Mouse (Mus musculus): ENCODE measurements around the gene 1190007I07Rik. TPM values are rescaled to one million over a fixed set of nuclear protein-coding genes. Genes with fewer than 3 reads are reported as not detected.
A peak's percentile ranks its signal among the peaks of the same experiment; 100 is the strongest.
"Not testable (repeated sequence)": the region's sequence is repeated elsewhere in the genome, so short reads cannot be mapped to it uniquely, and the experiment has no call there.

1190007I07Rik gene
- polyA plus RNA-seq, 1 experiment from 2014 or later = 32.6 TPM

GRCm38 (mm10) chr10:82622235-82622634 is 793 bp downstream of the 1190007I07Rik start:
- Histone ChIP-seq H3K4me2 (peak overlapping the region; percentile 68), H3K9ac (peak overlapping the region; percentile 91), H3K9me3 (no peaks in the 10 kb centered on the region), H3K36me3 (0 out of 2 replicates have a peak, but pooled peaks cover 9% of the 10 kb centered on the region), H3K4me3 (peak overlapping the region; percentile 90), H3K27me3 (no peaks in the 10 kb centered on the region), H3K4me1 (replicated peaks) (peaks cover 6% of the 10 kb centered on the region), H3K27ac (replicated peaks) (peak overlapping the region; percentile 90; the same call in 1 of the 2 replicates)
- 28% methylated on average over 9 of the region's 9 CpGs for WGBS
- no peak for ATAC-seq (ENCODE audit: low FRiP score, low read depth)

GRCm38 (mm10) chr10:82594421-82594820 is 28.6 kb downstream of the 1190007I07Rik start:
- H3K36me3 ChIP-seq; H3K27ac ChIP-seq (replicated peaks); H3K4me1 ChIP-seq (replicated peaks); H3K4me2 ChIP-seq; H3K9me3 ChIP-seq; H3K9ac ChIP-seq; H3K4me3 ChIP-seq; H3K27me3 ChIP-seq; ATAC-seq (ENCODE audit: low FRiP score, low read depth): not testable (repeated sequence)
- 65% methylated on average over 4 of the region's 4 CpGs for WGBS

DNA sequence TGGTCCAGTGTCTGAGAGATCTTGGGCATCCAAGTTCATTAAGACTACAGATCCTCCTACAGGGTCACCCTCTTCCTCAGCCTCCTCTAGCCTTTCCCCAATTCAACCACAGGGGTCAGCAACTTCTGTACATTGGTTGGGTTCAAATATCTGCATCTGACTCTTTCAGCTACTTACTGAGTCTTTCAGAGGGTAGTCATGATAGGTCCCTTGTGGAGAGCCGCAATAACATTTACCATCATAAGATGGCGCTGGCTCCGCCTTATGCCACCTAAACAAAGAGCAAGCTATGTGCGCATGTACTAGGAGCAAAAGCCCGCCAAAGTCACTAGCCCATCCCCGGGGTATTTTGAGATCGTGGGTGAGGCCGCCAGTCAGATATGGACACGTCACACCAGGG is 33.4 kb downstream of the 1190007I07Rik start:
- WGBS = 88% methylated on average over 9 of the region's 9 CpGs
- H3K9me3 ChIP-seq; H3K4me1 ChIP-seq (replicated peaks); H3K9ac ChIP-seq; H3K4me3 ChIP-seq; H3K27me3 ChIP-seq; H3K36me3 ChIP-seq; H3K4me2 ChIP-seq; ATAC-seq (ENCODE audit: low FRiP score, low read depth); H3K27ac ChIP-seq (replicated peaks): not testable (repeated sequence)

GRCm38 (mm10) chr10:82571091-82571490 is 51.9 kb downstream of the 1190007I07Rik start:
- H3K4me2 ChIP-seq; ATAC-seq (ENCODE audit: low FRiP score, low read depth); H3K4me1 ChIP-seq (replicated peaks); H3K27me3 ChIP-seq; H3K9ac ChIP-seq; H3K4me3 ChIP-seq; H3K27ac ChIP-seq (replicated peaks); H3K9me3 ChIP-seq; H3K36me3 ChIP-seq: not testable (repeated sequence)
- 95% methylated on average over 11 of the region's 11 CpGs for WGBS

Other genes with a start within 250 kb of the 1190007I07Rik start
- gene Gm1553, start 130.6 kb downstream of the 1190007I07Rik start, polyA plus RNA-seq (2015; fragmentation: Nextera tagmentation; extraction: Ambion mirVana) = not detected in 2 replicates
- 146 and 153 TPM in 2 replicates for gene Tdg, start 6.6 kb upstream of the 1190007I07Rik start, polyA plus RNA-seq (2015; fragmentation: Nextera tagmentation; extraction: Ambion mirVana)
- 1.5 TPM in 2 replicates for gene Glt8d2, start 67.4 kb upstream of the 1190007I07Rik start, polyA plus RNA-seq (2015; fragmentation: Nextera tagmentation; extraction: Ambion mirVana)
- 35.9 and 37.3 TPM in 2 replicates for gene Hcfc2, start 72.9 kb upstream of the 1190007I07Rik start, polyA plus RNA-seq (2015; fragmentation: Nextera tagmentation; extraction: Ambion mirVana)
- 39.0 and 39.2 TPM in 2 replicates for gene Nfyb, start 140.9 kb upstream of the 1190007I07Rik start, polyA plus RNA-seq (2015; fragmentation: Nextera tagmentation; extraction: Ambion mirVana)
- gene Txnrd1, start 210.7 kb upstream of the 1190007I07Rik start, polyA plus RNA-seq (2015; fragmentation: Nextera tagmentation; extraction: Ambion mirVana) = 103 and 105 TPM in 2 replicates
- gene Eid3, start 243.4 kb upstream of the 1190007I07Rik start, polyA plus RNA-seq (2015; fragmentation: Nextera tagmentation; extraction: Ambion mirVana) = 0.34 and 0.45 TPM in 2 replicates

All from hindbrain, embryonic 15.5 days (tissue).